14 mouse cellular contexts compared by ENCODE assay signal in genomic region chr12:14005991-14006390, GRCm38 (mm10).
"Had no signal": no experiment of that assay in that cellular context is flagged by ENCODE, and none has a peak within 500 bp of the region (broad histone marks: within the 10 kb centered on the region; RNA-seq: fewer than 3 reads in every experiment).

No protein-coding gene starts in this region.

- H3K4me1 ChIP-seq: limb, embryonic 12.5 days; limb, embryonic 15.5 days; liver, embryonic 12.5 days; liver, embryonic 15.5 days had no signal

- H3K27ac ChIP-seq: limb, embryonic 12.5 days; limb, embryonic 15.5 days; liver, embryonic 12.5 days; liver, embryonic 15.5 days had no signal

- H3K9me3 ChIP-seq: limb, embryonic 12.5 days; limb, embryonic 15.5 days; liver, embryonic 12.5 days; liver, embryonic 15.5 days had no signal

- DNase-seq: left cerebral cortex, postnatal 4 days; lung, adult 2 months; lung, postnatal 14 days; lung, postnatal 4 days; midbrain, embryonic 14.5 days; thymus, adult 18-20 months; thymus, postnatal 36 days had no signal

- H3K4me2 ChIP-seq: limb, embryonic 12.5 days; limb, embryonic 15.5 days; liver, embryonic 12.5 days; liver, embryonic 15.5 days; midbrain, embryonic 11.5 days had no signal

- H3K4me3 ChIP-seq: limb, embryonic 12.5 days; limb, embryonic 15.5 days; liver, embryonic 12.5 days; liver, embryonic 15.5 days had no signal

- H3K27me3 ChIP-seq: limb, embryonic 12.5 days; limb, embryonic 15.5 days; liver, embryonic 12.5 days; liver, embryonic 15.5 days had no signal

- ATAC-seq: inflammation-experienced regulatory T-cells, adult 6 months; intestine, embryonic 16.5 days; liver, embryonic 12.5 days had no signal

- H3K36me3 ChIP-seq: limb, embryonic 12.5 days; limb, embryonic 15.5 days; liver, embryonic 12.5 days; liver, embryonic 15.5 days had no signal

- H3K9ac ChIP-seq: limb, embryonic 12.5 days; limb, embryonic 15.5 days; liver, embryonic 12.5 days; liver, embryonic 15.5 days had no signal
